Mouse (Mus musculus) hindbrain, embryonic 16.5 days (tissue): Measurements from ENCODE around the gene Galnt13. TPM values are rescaled to one million over a fixed set of nuclear protein-coding genes. Genes with fewer than 3 reads are reported as not detected.
A peak's percentile ranks its signal among the peaks of the same experiment; 100 is the strongest.

Experiments
- ATAC-seq: fragments of 200-750 bp; cut with Nextera tagmentation; 2 replicates; pipeline ENCODE4 v1.8.0; 2017; ENCODE audit warnings: moderate TSS enrichment, moderate library complexity
- H3K27ac ChIP-seq: fragments of 300-500 bp; sonication (generic); 2 replicates; pipeline ENCODE4 v1.5.1; 2014; ENCODE audit warnings: low read depth, mild to moderate bottlenecking, control low read depth, low read length, moderate library complexity
- H3K27me3 ChIP-seq: fragments of 300-500 bp; sonication (generic); replicated peaks from 2 replicates; pipeline ENCODE4 v1.6.1; 2014; ENCODE audit warnings: low read length; ENCODE audit not compliant: control insufficient read depth, insufficient read depth
- H3K36me3 ChIP-seq: fragments of 300-500 bp; sonication (generic); 2 replicates; pipeline ENCODE4 v1.6.1; 2014; ENCODE audit warnings: mild to moderate bottlenecking, low read length, moderate library complexity, mixed read lengths; ENCODE audit not compliant: control insufficient read depth, insufficient read depth
- H3K4me1 ChIP-seq: fragments of 300-500 bp; sonication (generic); 2 replicates; pipeline ENCODE4 v1.6.1; 2014; ENCODE audit warnings: low read depth, low read length; ENCODE audit not compliant: control insufficient read depth, insufficient read depth
- H3K4me2 ChIP-seq: fragments of 300-500 bp; sonication (generic); 2 replicates; pipeline ENCODE4 v1.6.1; 2014; ENCODE audit warnings: mild to moderate bottlenecking, low read length, control low read depth, moderate library complexity
- H3K4me3 ChIP-seq: fragments of 300-500 bp; sonication (generic); 2 replicates; pipeline ENCODE4 v1.5.1; 2014; ENCODE audit warnings: mild to moderate bottlenecking, low read length, control low read depth, moderate library complexity
- H3K9ac ChIP-seq: fragments of 300-500 bp; sonication (generic); 2 replicates; pipeline ENCODE4 v1.6.1; 2014; ENCODE audit warnings: low read depth, mild to moderate bottlenecking, control low read depth, low read length, moderate library complexity
- H3K9me3 ChIP-seq: fragments of 300-500 bp; sonication (generic); 2 replicates; pipeline ENCODE4 v1.6.1; 2014; ENCODE audit warnings: mild to moderate bottlenecking, low read length, moderate library complexity; ENCODE audit not compliant: control insufficient read depth
- whole genome bisulfite sequencing: fragments of 180-500 bp; shearing (Covaris S2); extraction: QIAGEN DNeasy Blood & Tissue Kit; methylation state at CpG from one replicate; pipeline ENCODE4 v1.1.7; 2014; 5-methylcytosine and 5-hydroxymethylcytosine counted together
- polyA plus RNA-seq: library from polyadenylated mRNA; unstranded; fragments of >200 nt; fragmentation: Nextera tagmentation; extraction: Ambion mirVana; gene quantifications from 2 replicates; pipeline ENCODE4 v1.2.1, GENCODE M21; 2015

The Galnt13 gene
- polyA plus RNA-seq: 12.1 and 14.6 TPM in 2 replicates

DNA sequence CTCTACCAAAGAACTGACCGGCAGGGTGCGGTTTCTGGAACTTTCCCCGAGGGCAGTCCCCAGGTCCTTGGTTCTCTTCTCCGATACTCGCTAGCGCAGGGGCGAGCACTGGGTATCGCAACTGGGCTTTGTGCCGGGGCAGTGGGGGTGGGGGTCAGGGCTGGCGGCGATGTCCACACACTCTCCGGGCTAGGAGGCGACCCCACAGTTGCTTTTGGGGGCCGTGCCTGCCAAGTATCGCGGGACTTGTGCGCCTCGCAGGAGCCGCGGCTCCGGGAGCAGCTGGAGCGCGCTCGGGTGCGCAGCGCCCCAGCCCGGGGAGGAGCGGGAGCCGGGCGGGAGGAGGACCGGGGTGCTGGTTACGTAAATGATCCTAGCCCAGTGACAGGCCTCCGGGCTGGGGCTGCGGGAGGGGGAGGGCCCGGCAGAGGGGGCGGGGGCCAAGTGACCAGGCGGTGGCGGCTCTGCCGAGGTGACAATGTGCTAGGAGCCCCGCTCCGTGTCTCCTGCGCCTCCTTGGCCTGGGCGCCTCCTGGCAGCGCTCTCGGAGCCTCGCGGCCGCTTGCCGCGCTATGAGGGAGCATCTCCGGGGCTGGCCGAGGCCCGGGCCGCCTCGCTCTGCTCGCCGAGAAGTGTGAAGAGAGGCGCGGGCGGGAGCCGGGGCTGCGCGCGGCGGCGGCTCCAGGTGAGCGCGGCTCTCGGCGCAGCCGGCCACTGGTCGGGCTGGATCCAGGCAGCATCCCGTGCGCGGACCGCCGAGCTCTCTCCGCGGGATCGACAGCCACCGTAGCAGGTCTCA, at the start of gene Galnt13:
Gene Galnt13, plus strand, starts transcription at position 381 of the 799 bp plus-strand sequence.
- Histone ChIP-seq H3K9ac (peak within 1 kb of the TSS; percentile 79), H3K36me3 (no peaks in the 10 kb centered on the region), H3K27ac (peak within 1 kb of the TSS; percentile 78), H3K4me1 (peaks cover 3% of the 10 kb centered on the region), H3K4me2 (peak within 1 kb of the TSS; percentile 88), H3K27me3 (no peaks in the 10 kb centered on the region), H3K4me3 (peak within 1 kb of the TSS; percentile 72), H3K9me3 (no peaks in the 10 kb centered on the region)
- WGBS: under 1% methylated on average over 68 of the region's 81 CpGs
- ATAC-seq: peak; percentile 94

DNA sequence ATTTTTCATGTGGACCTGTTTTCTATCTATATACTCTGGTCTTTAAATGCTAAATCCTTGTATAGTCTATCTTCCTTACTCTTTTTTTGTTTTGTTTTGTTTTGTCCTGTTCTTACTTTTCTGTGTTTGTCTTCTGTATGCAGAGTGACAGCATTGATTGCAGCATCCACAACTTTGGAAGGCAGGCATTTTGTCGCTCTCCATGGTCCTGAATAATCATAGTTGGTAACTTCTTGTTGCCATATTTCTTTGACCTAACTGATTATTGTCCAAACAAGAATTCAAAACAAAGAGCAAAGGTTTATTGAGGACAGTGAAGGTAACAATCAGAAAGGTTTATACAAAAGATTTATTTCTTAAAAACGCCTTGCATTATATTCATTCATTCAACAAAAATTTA, 5.1 kb upstream of the Galnt13 start:
- Histone ChIP-seq H3K36me3 (no peaks in the 10 kb centered on the region), H3K27ac (no peak overlapping the region), H3K9ac (no peak overlapping the region), H3K4me3 (no peak overlapping the region), H3K9me3 (no peaks in the 10 kb centered on the region), H3K4me1 (no peaks in the 10 kb centered on the region), H3K27me3 (no peaks in the 10 kb centered on the region), H3K4me2 (no peak overlapping the region)
- no peak for ATAC-seq
- 54% methylated on average over 2 of the region's 2 CpGs for WGBS

DNA sequence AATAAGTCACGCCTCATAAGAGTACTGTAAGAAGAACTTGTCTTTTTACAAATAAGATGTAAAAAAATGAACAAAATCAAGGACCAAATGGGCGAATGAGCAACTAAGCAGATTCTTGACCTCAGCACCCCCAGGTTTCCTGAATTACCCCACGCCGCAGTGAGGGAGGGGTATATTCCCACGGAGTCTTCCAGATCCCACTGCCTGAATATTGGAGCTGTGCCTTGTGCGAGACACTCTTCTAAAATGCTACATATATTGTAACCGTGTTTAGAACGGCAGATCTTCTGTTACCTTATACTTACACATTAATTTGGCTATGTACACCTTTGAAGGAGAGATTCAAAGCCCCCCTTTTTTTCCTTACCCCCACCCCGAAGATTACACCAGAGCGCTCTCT, 737 bp upstream of the Galnt13 start:
- Histone ChIP-seq H3K4me3 (peak overlapping the region; percentile 72), H3K4me1 (peaks cover 3% of the 10 kb centered on the region), H3K9me3 (no peaks in the 10 kb centered on the region), H3K9ac (peak overlapping the region; percentile 79), H3K27me3 (no peaks in the 10 kb centered on the region), H3K36me3 (no peaks in the 10 kb centered on the region), H3K27ac (no peak overlapping the region), H3K4me2 (peak overlapping the region; percentile 88)
- 46% methylated on average over 10 of the region's 10 CpGs for WGBS
- ATAC-seq: no peak

DNA sequence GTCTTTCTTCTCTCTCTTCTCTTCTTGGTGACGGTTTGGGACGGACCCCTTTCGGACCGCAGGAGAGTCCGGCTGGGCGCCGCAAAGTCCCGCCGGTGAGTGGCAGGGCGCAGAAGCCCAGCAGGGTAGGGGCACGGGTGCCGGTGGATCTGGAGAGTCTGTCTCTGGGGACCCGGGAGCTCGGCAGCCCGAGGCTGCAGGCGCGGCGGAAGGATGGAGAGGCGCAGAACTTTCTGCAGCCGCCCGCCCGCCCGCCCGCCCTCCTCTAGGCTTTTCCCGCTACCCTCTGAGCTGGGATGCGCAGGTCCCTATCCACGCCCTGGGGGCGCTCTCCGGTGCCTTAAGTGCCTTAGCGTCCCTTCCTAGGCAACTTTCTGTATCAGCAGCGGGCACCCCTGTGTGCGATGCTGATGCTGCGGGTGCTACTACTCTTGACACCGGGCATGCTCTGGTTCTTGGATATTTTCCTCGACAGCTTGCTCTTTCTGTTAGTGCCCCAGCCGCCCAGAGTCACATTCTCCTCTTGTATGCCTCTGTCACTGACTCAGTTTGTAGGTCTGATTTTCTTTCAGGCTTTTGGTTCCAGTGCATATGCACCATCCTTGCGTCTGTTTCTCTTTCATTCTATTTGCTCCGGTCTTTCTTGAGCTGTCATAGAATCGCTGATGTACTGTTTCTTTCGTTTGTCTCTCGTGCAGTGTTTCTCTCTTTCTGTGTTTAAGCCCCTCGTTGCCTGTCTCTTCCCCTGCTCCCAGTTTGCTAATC, 801 bp downstream of the Galnt13 start:
- WGBS: under 1% methylated on average over 39 of the region's 42 CpGs
- Histone ChIP-seq H3K36me3 (no peaks in the 10 kb centered on the region), H3K4me3 (peak overlapping the region; percentile 72), H3K9ac (peak overlapping the region; percentile 79), H3K27ac (peak overlapping the region; percentile 78), H3K9me3 (no peaks in the 10 kb centered on the region), H3K4me1 (peaks cover 3% of the 10 kb centered on the region), H3K27me3 (no peaks in the 10 kb centered on the region), H3K4me2 (peak overlapping the region; percentile 88)
- peak; percentile 62 for ATAC-seq

DNA sequence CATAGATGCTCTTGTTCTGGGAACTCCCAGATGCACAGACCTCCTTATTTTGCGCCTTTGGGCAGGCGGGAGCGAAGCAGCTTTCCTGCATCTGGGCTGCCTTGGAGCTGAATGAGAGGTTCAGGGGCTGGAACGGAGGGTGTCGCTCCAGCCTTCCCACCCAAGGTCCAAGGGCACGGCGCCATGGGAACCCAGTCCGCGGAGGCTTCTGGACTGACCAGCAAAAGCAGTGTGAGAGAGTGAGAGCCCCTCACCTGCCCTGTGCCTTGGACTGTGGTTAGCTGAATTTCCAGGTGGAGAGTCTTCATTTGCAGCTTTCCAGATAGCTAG, 1.3 kb downstream of the Galnt13 start:
- peak; percentile 13; the same call in 1 of the 2 replicates for ATAC-seq

DNA sequence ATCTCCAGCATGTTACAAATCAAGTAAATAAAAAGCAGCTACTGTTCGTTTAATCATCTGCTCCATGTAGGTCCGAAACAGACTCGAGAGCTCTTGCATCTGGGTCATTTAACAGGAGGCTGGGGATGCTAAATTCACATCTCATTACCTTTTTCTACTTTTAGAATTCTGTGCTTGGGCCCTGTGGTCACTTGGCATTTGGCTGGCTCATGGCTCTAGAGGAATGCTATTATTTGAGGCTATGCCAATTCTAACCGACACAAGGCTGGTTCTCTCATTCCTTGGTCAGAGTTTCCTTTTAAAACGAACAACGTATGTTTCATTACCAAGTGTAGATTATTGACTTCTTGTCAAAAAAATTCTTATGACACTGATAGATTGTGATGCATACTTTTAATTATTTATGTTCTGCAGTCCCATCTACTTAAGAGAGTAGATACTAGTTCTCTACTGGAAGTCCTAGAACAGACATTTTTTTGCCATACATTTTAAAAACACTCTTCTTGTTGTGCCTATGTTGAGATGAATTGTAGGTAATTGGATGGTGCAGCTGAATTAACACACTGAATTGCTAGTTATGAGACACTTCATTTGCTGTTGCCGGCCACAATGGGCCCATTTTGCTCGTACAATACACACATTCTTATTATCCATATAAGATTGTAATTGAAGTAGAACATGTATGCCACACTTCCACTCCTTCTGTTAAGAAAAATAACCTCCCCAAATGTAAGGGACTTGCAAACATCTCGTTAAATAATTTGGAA, 6.8 kb downstream of the Galnt13 start:
- Histone ChIP-seq H3K36me3 (no peaks in the 10 kb centered on the region), H3K27me3 (no peaks in the 10 kb centered on the region), H3K27ac (no peak overlapping the region), H3K4me1 (no peaks in the 10 kb centered on the region; the same call in 1 of the 2 replicates), H3K9ac (no peak overlapping the region), H3K4me2 (no peak overlapping the region), H3K9me3 (no peaks in the 10 kb centered on the region), H3K4me3 (no peak overlapping the region)
- WGBS: 74% methylated on average over 9 of the region's 9 CpGs
- no peak for ATAC-seq

More for the DNA sequence above, 1.3 kb downstream of the Galnt13 start:
- peaks cover 3% of the 10 kb centered on the region for H3K4me1 ChIP-seq
- peak overlapping the region; percentile 88 for H3K4me2 ChIP-seq
- H3K4me3 ChIP-seq: peak overlapping the region; percentile 72
- H3K27ac ChIP-seq: peak overlapping the region; percentile 60
- under 1% methylated on average over 9 of the region's 9 CpGs for WGBS
- no peaks in the 10 kb centered on the region for H3K36me3 ChIP-seq
- no peaks in the 10 kb centered on the region for H3K9me3 ChIP-seq
- H3K27me3 ChIP-seq: no peaks in the 10 kb centered on the region
- peak overlapping the region; percentile 79 for H3K9ac ChIP-seq

DNA sequence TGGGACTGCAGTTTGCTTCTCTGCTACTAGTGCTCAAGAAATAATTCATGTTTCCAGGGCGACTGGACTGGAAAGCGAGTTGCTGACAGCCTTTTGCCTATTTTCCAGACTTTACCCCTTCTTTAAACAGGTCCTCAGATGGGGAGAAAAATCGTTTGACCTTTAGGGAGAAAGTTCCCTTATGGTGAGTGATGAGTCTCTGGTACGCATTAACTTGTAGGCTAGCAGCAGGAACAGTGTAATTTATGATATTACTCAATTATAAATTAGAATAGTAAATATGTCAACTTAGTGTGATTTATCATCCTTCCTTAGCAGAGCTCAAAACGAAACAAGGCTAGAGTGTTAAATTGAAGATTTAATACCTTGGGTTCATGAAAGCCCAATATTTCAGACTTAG, 47.3 kb downstream of the Galnt13 start:
- Histone ChIP-seq H3K4me3 (no peak overlapping the region), H3K27ac (no peak overlapping the region), H3K4me2 (no peak overlapping the region), H3K9ac (no peak overlapping the region), H3K4me1 (no peaks in the 10 kb centered on the region), H3K27me3 (no peaks in the 10 kb centered on the region), H3K9me3 (no peaks in the 10 kb centered on the region), H3K36me3 (no peaks in the 10 kb centered on the region)
- ATAC-seq: no peak
- 72% methylated on average over 5 of the region's 5 CpGs for WGBS

DNA sequence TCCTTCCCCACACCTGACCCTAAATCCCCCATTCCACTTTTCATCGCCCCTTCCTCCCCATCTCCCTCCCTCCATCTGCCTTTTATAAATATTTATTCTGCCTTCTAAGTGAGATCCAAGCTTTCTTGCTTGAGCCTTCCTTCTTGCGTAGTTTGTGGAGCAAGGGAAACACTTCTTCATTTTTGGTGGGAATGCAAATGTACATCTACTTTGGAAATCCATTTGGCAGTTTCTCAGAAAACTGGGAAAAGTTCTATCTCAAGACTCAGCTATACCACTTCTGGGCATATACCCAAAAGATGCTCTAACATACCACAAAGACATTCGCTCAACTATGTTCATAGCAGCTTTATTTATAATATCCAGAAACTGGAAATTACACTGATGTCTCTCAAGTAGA, 86.9 kb downstream of the Galnt13 start:
- H3K27me3 ChIP-seq: no peaks in the 10 kb centered on the region
- H3K27ac ChIP-seq: no peak overlapping the region
- H3K4me1 ChIP-seq: no peaks in the 10 kb centered on the region
- H3K9me3 ChIP-seq: no peaks in the 10 kb centered on the region
- H3K36me3 ChIP-seq: no peaks in the 10 kb centered on the region
- H3K4me2 ChIP-seq: no peak overlapping the region
- ATAC-seq: no peak
- H3K4me3 ChIP-seq: no peak overlapping the region
- no peak overlapping the region for H3K9ac ChIP-seq
- 91% methylated on average over 3 of the region's 3 CpGs for WGBS

DNA sequence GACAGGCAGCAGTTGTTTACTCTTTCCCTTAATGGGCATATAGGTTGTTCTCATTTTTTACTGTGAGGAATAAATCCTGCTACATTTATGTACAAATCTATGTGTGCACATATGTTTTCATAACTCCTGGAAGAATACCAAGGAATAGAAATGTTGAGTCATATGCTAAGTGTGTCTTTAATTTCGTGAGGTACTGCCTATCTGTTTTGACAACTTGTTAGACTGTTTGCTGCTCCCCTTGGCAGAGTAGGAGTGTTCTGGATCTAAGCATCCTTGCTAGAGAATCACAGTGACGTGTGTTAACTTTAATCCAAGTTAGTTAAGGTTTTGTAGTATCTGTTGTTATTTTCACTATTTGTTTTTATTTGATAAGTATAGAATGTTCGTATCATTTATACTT, 91.0 kb downstream of the Galnt13 start:
- H3K9me3 ChIP-seq: no peaks in the 10 kb centered on the region
- H3K4me1 ChIP-seq: no peaks in the 10 kb centered on the region
- H3K9ac ChIP-seq: no peak overlapping the region
- H3K27ac ChIP-seq: no peak overlapping the region
- no peak overlapping the region for H3K4me3 ChIP-seq
- WGBS: 82% methylated on average over 3 of the region's 3 CpGs
- H3K4me2 ChIP-seq: no peak overlapping the region
- ATAC-seq: no peak
- no peaks in the 10 kb centered on the region for H3K36me3 ChIP-seq
- no peaks in the 10 kb centered on the region for H3K27me3 ChIP-seq
